Comparison of ENCODE assay signal across 17 mouse cellular contexts in genomic region chrX:38593180-38593889, GRCm38 (mm10). TPM values are rescaled to one million over a fixed set of nuclear protein-coding genes. Genes with fewer than 3 reads are reported as not detected.
DNase-seq lines count a peak whose midpoint lies in the region; ATAC-seq and TF ChIP-seq lines count a peak whose summit lies in the region.
"Had no signal": no experiment of that assay in that cellular context is flagged by ENCODE, and none has a peak within 500 bp of the region (broad histone marks: within the 10 kb centered on the region; RNA-seq: fewer than 3 reads in every experiment).

No protein-coding gene starts in this region.

- no peaks in the 10 kb centered on the region for H3K4me1 ChIP-seq in forebrain, embryonic 14.5 days (ENCODE audit: control insufficient read depth, insufficient read depth, low read length)
- H3K4me1 ChIP-seq in forebrain, postnatal 0 days (ENCODE audit: insufficient read depth) = no peaks in the 10 kb centered on the region
- H3K4me1 ChIP-seq in midbrain, embryonic 14.5 days (ENCODE audit: control insufficient read depth, insufficient read depth, low read length) = no peaks in the 10 kb centered on the region
- no peaks in the 10 kb centered on the region for H3K4me1 ChIP-seq in midbrain, embryonic 10.5 days
- peaks cover 5 to 28% of the 10 kb centered on the region in 2 experiments; a peak in 3 of 4 replicates for H3K4me1 ChIP-seq in liver, embryonic 14.5 days (replicated peaks; ENCODE audit: control insufficient read depth in 2 of 2, insufficient read depth in 2 of 2, low read length in 1 of 2)
- no peaks in the 10 kb centered on the region for H3K4me1 ChIP-seq in heart, embryonic 11.5 days (ENCODE audit: control insufficient read depth, insufficient read depth, low read length)
- H3K4me1 ChIP-seq: neural tube, embryonic 12.5 days had no signal

- ATAC-seq in forebrain, embryonic 14.5 days = no peak
- ATAC-seq in forebrain, postnatal 0 days = no peak
- ATAC-seq in midbrain, embryonic 14.5 days (ENCODE audit: low FRiP score, low TSS enrichment) = no peak
- ATAC-seq in liver, embryonic 14.5 days (ENCODE audit: insufficient read depth) = peak; percentile 74
- no peak for ATAC-seq in heart, embryonic 11.5 days (replicated peaks; ENCODE audit: insufficient number of reproducible peaks, low FRiP score, low TSS enrichment)
- ATAC-seq: forebrain, embryonic 16.5 days; inflammation-experienced regulatory T-cells, adult 6 months; Patski had no signal

- peak; percentile 63; the same call in 1 of the 2 replicates for TF ChIP-seq EP300 in liver, embryonic 14.5 days (IDR thresholded peaks at IDR 0.05; ENCODE audit: low read depth)

- TF ChIP-seq CTCF in forebrain, postnatal 0 days (IDR thresholded peaks at IDR 0.05; ENCODE audit: low read depth) = no peak
- TF ChIP-seq CTCF in liver, embryonic 14.5 days (IDR thresholded peaks at IDR 0.05; ENCODE audit: low read depth) = no peak

- no peak overlapping the region for H3K4me2 ChIP-seq in forebrain, embryonic 14.5 days (ENCODE audit: low read length)
- no peak overlapping the region for H3K4me2 ChIP-seq in forebrain, postnatal 0 days (ENCODE audit: low read depth)
- no peak overlapping the region for H3K4me2 ChIP-seq in midbrain, embryonic 14.5 days (ENCODE audit: low read length)
- no peak overlapping the region; the same call in 1 of the 2 replicates for H3K4me2 ChIP-seq in liver, embryonic 14.5 days (ENCODE audit: low read depth)
- H3K4me2 ChIP-seq in heart, embryonic 11.5 days = no peak overlapping the region
- H3K4me2 ChIP-seq: neural tube, embryonic 12.5 days had no signal

- no peak overlapping the region for H3K4me3 ChIP-seq in forebrain, embryonic 14.5 days (ENCODE audit: low read depth, low read length)
- no peak overlapping the region for H3K4me3 ChIP-seq in forebrain, postnatal 0 days (ENCODE audit: low read depth, low read length)
- no peak overlapping the region for H3K4me3 ChIP-seq in midbrain, embryonic 14.5 days (replicated peaks; ENCODE audit: low read depth, low read length)
- H3K4me3 ChIP-seq in midbrain, embryonic 10.5 days = no peak overlapping the region
- H3K4me3 ChIP-seq in liver, embryonic 14.5 days (ENCODE audit: insufficient read depth in 1 of 2, low read depth in 2 of 2, low read length in 2 of 2) = no peak overlapping the region
- no peak overlapping the region for H3K4me3 ChIP-seq in heart, embryonic 11.5 days (ENCODE audit: low read depth, low read length)
- H3K4me3 ChIP-seq: megakaryocyte, embryonic 14.5 days; neural tube, embryonic 12.5 days had no signal

- no peaks in the 10 kb centered on the region for H3K36me3 ChIP-seq in forebrain, embryonic 14.5 days (ENCODE audit: control insufficient read depth, insufficient read depth, low read length)
- no peaks in the 10 kb centered on the region for H3K36me3 ChIP-seq in forebrain, postnatal 0 days (ENCODE audit: insufficient read depth)
- no peaks in the 10 kb centered on the region for H3K36me3 ChIP-seq in midbrain, embryonic 14.5 days (ENCODE audit: control insufficient read depth, insufficient read depth, low read length)
- no peaks in the 10 kb centered on the region for H3K36me3 ChIP-seq in midbrain, embryonic 10.5 days
- H3K36me3 ChIP-seq in liver, embryonic 14.5 days (replicated peaks; ENCODE audit: control insufficient read depth, insufficient read depth, low read depth) = no peaks in the 10 kb centered on the region
- no peaks in the 10 kb centered on the region for H3K36me3 ChIP-seq in heart, embryonic 11.5 days (ENCODE audit: control insufficient read depth, insufficient read depth, low read length)
- H3K36me3 ChIP-seq: neural tube, embryonic 12.5 days had no signal

- DNase-seq in forebrain, embryonic 14.5 days (ENCODE audit: low spot score) = peak; percentile 19
- DNase-seq in forebrain, postnatal 0 days = no peak
- peak; percentile 12 for DNase-seq in midbrain, embryonic 14.5 days
- DNase-seq in midbrain, embryonic 10.5 days (ENCODE audit: low spot score) = no peak
- DNase-seq in brain, adult 2 months (ENCODE audit: low read depth, low spot score) = peak; percentile 2
- DNase-seq in liver, embryonic 14.5 days (ENCODE audit: low read depth in 3 of 3, low spot score in 3 of 3) = peak in 2 of 3 experiments; percentile 35 to 38
- DNase-seq in urinary bladder, postnatal 4 days (ENCODE audit: low spot score in 2 of 2) = no peak
- DNase-seq: adrenal gland, adult 2 months; cerebellum, adult 11-12 months; gastrocnemius, postnatal 25 days; heart, postnatal 10 days had no signal

- no peak overlapping the region for H3K27ac ChIP-seq in forebrain, embryonic 14.5 days (ENCODE audit: low read depth, low read length)
- no peak overlapping the region for H3K27ac ChIP-seq in forebrain, postnatal 0 days (ENCODE audit: low read depth, low read length)
- H3K27ac ChIP-seq in midbrain, embryonic 14.5 days (replicated peaks; ENCODE audit: low read depth, low read length) = no peak overlapping the region
- H3K27ac ChIP-seq in midbrain, embryonic 10.5 days (replicated peaks) = no peak overlapping the region
- H3K27ac ChIP-seq in liver, embryonic 14.5 days = peak overlapping the region; percentile 31
- no peak overlapping the region for H3K27ac ChIP-seq in heart, embryonic 11.5 days (ENCODE audit: low read depth, low read length)
- H3K27ac ChIP-seq: neural tube, embryonic 12.5 days had no signal

- WGBS in forebrain, embryonic 14.5 days = 68% methylated on average over 5 of the region's 5 CpGs
- WGBS in forebrain, postnatal 0 days = 69% methylated on average over 5 of the region's 5 CpGs
- WGBS in midbrain, embryonic 14.5 days = 60% methylated on average over 5 of the region's 5 CpGs
- WGBS in midbrain, embryonic 10.5 days = 81% methylated on average over 5 of the region's 5 CpGs
- 27% methylated on average over 5 of the region's 5 CpGs for WGBS in liver, embryonic 14.5 days (ENCODE audit: insufficient replicate concordance)
- 38% methylated on average over 5 of the region's 5 CpGs for WGBS in heart, embryonic 11.5 days (ENCODE audit: insufficient replicate concordance)

- H3K27me3 ChIP-seq in forebrain, embryonic 14.5 days (replicated peaks; ENCODE audit: control insufficient read depth, insufficient read depth, low read length) = no peaks in the 10 kb centered on the region
- H3K27me3 ChIP-seq in forebrain, postnatal 0 days (ENCODE audit: insufficient read depth, low read length) = no peaks in the 10 kb centered on the region
- no peaks in the 10 kb centered on the region for H3K27me3 ChIP-seq in midbrain, embryonic 14.5 days (ENCODE audit: control insufficient read depth, insufficient read depth, low read length)
- H3K27me3 ChIP-seq in midbrain, embryonic 10.5 days (ENCODE audit: low read depth, poor library complexity, severe bottlenecking) = no peaks in the 10 kb centered on the region
- H3K27me3 ChIP-seq in liver, embryonic 14.5 days (ENCODE audit: control insufficient read depth, insufficient read depth, low read length) = no peaks in the 10 kb centered on the region
- H3K27me3 ChIP-seq in heart, embryonic 11.5 days (ENCODE audit: control insufficient read depth, insufficient read depth, low read length) = no peaks in the 10 kb centered on the region
- H3K27me3 ChIP-seq: megakaryocyte, embryonic 14.5 days; neural tube, embryonic 12.5 days; Patski had no signal

- no peaks in the 10 kb centered on the region for H3K9me3 ChIP-seq in forebrain, embryonic 14.5 days (replicated peaks; ENCODE audit: control insufficient read depth, low read length)
- H3K9me3 ChIP-seq in forebrain, postnatal 0 days (ENCODE audit: low read length) = no peaks in the 10 kb centered on the region
- no peaks in the 10 kb centered on the region for H3K9me3 ChIP-seq in midbrain, embryonic 14.5 days (ENCODE audit: control insufficient read depth, low read length)
- H3K9me3 ChIP-seq in midbrain, embryonic 10.5 days (replicated peaks) = no peaks in the 10 kb centered on the region
- no peaks in the 10 kb centered on the region for H3K9me3 ChIP-seq in liver, embryonic 14.5 days (ENCODE audit: control insufficient read depth, low read length)
- H3K9me3 ChIP-seq in heart, embryonic 11.5 days (replicated peaks; ENCODE audit: control insufficient read depth, low read length) = no peaks in the 10 kb centered on the region
- H3K9me3 ChIP-seq: megakaryocyte, embryonic 14.5 days; neural tube, embryonic 12.5 days had no signal

- no peak overlapping the region for H3K9ac ChIP-seq in forebrain, embryonic 14.5 days (ENCODE audit: low read length)
- H3K9ac ChIP-seq in forebrain, postnatal 0 days = no peak overlapping the region
- no peak overlapping the region for H3K9ac ChIP-seq in midbrain, embryonic 14.5 days (replicated peaks; ENCODE audit: low read length)
- no peak overlapping the region for H3K9ac ChIP-seq in liver, embryonic 14.5 days (replicated peaks)
- no peak overlapping the region for H3K9ac ChIP-seq in heart, embryonic 11.5 days (ENCODE audit: low read depth, low read length)
- H3K9ac ChIP-seq: neural tube, embryonic 12.5 days had no signal

RNA-seq across cellular contexts. Expression of gene Mcts1, which starts 7.0 kb away (rescaled TPM):
- polyA plus RNA-seq in forebrain, embryonic 14.5 days (2014; fragmentation: Nextera tagmentation; extraction: Ambion mirVana) = 160 and 162 TPM in 2 replicates
- total RNA-seq in forebrain, postnatal 0 days (2014; rRNA removed) = 77.9 and 98.0 TPM in 2 replicates
- polyA plus RNA-seq in forebrain, postnatal 0 days (2015; fragmentation: Nextera tagmentation; extraction: Ambion mirVana) = 174 and 215 TPM in 2 replicates
- polyA plus RNA-seq in midbrain, embryonic 14.5 days (2014; fragmentation: Nextera tagmentation; extraction: Ambion mirVana) = 167 and 181 TPM in 2 replicates
- 80.4 TPM in 2 replicates for polyA plus RNA-seq in midbrain, embryonic 10.5 days (2016; fragmentation: Nextera tagmentation; extraction: Ambion mirVana)
- 15.9 and 23.8 TPM in 2 replicates for polyA plus RNA-seq in liver, embryonic 14.5 days (2012; rRNA removed)
- polyA plus RNA-seq in liver, embryonic 14.5 days (2014; fragmentation: Nextera tagmentation; extraction: Ambion mirVana) = 44.4 and 47.8 TPM in 2 replicates
- polyA plus RNA-seq in heart, embryonic 11.5 days (2014; fragmentation: Nextera tagmentation; extraction: Ambion mirVana) = 51.2 and 56.5 TPM in 2 replicates

RNA-seq across cellular contexts. Expression of gene Cul4b, which starts 17.3 kb away (rescaled TPM):
- polyA plus RNA-seq in forebrain, embryonic 14.5 days (2014; fragmentation: Nextera tagmentation; extraction: Ambion mirVana) = 24.1 and 24.6 TPM in 2 replicates
- 21.8 and 28.6 TPM in 2 replicates for total RNA-seq in forebrain, postnatal 0 days (2014; rRNA removed)
- 11.7 and 13.8 TPM in 2 replicates for polyA plus RNA-seq in forebrain, postnatal 0 days (2015; fragmentation: Nextera tagmentation; extraction: Ambion mirVana)
- polyA plus RNA-seq in midbrain, embryonic 14.5 days (2014; fragmentation: Nextera tagmentation; extraction: Ambion mirVana) = 20.4 and 26.0 TPM in 2 replicates
- polyA plus RNA-seq in midbrain, embryonic 10.5 days (2016; fragmentation: Nextera tagmentation; extraction: Ambion mirVana) = 35.2 and 37.7 TPM in 2 replicates
- 3.5 and 7.2 TPM in 2 replicates for polyA plus RNA-seq in liver, embryonic 14.5 days (2012; rRNA removed)
- polyA plus RNA-seq in liver, embryonic 14.5 days (2014; fragmentation: Nextera tagmentation; extraction: Ambion mirVana) = 12.9 and 13.3 TPM in 2 replicates
- 31.7 and 37.2 TPM in 2 replicates for polyA plus RNA-seq in heart, embryonic 11.5 days (2014; fragmentation: Nextera tagmentation; extraction: Ambion mirVana)

RNA-seq across cellular contexts. Expression of gene C1galt1c1, which starts 41.6 kb away (rescaled TPM):
- polyA plus RNA-seq in forebrain, embryonic 14.5 days (2014; fragmentation: Nextera tagmentation; extraction: Ambion mirVana) = 28.5 and 29.9 TPM in 2 replicates
- total RNA-seq in forebrain, postnatal 0 days (2014; rRNA removed) = 17.1 and 24.5 TPM in 2 replicates
- 21.9 and 22.4 TPM in 2 replicates for polyA plus RNA-seq in forebrain, postnatal 0 days (2015; fragmentation: Nextera tagmentation; extraction: Ambion mirVana)
- polyA plus RNA-seq in midbrain, embryonic 14.5 days (2014; fragmentation: Nextera tagmentation; extraction: Ambion mirVana) = 26.1 and 27.3 TPM in 2 replicates
- polyA plus RNA-seq in midbrain, embryonic 10.5 days (2016; fragmentation: Nextera tagmentation; extraction: Ambion mirVana) = 20.2 and 20.4 TPM in 2 replicates
- 4.4 and 8.6 TPM in 2 replicates for polyA plus RNA-seq in liver, embryonic 14.5 days (2012; rRNA removed)
- polyA plus RNA-seq in liver, embryonic 14.5 days (2014; fragmentation: Nextera tagmentation; extraction: Ambion mirVana) = 14.0 and 16.9 TPM in 2 replicates
- polyA plus RNA-seq in heart, embryonic 11.5 days (2014; fragmentation: Nextera tagmentation; extraction: Ambion mirVana) = 29.6 and 30.2 TPM in 2 replicates

Comparison
In these comparisons a context has a peak if more than half of its experiments do, and no peak if none do; other contexts are left out.
1. DNase-seq: peak in forebrain, embryonic 14.5 days (single experiment), midbrain, embryonic 14.5 days (single experiment), brain, adult 2 months (single experiment) and liver, embryonic 14.5 days (2 of 3); none in forebrain, postnatal 0 days (single experiment), midbrain, embryonic 10.5 days (single experiment) and urinary bladder, postnatal 4 days (0 of 2).